Mouse (Mus musculus) liver, embryonic 14.5 days (tissue): ENCODE results near the gene Snw1.

Experiments used
- CTCF ChIP-seq: IDR thresholded peaks from 2 replicates; pipeline ENCODE4 v1.5.1; 2016; ENCODE audit warnings: antibody characterized with exemption, low read depth, control low read depth
- EP300 ChIP-seq: IDR thresholded peaks from 2 replicates; pipeline ENCODE4 v1.6.1; 2016; ENCODE audit warnings: antibody characterized with exemption, low read depth

DNA sequence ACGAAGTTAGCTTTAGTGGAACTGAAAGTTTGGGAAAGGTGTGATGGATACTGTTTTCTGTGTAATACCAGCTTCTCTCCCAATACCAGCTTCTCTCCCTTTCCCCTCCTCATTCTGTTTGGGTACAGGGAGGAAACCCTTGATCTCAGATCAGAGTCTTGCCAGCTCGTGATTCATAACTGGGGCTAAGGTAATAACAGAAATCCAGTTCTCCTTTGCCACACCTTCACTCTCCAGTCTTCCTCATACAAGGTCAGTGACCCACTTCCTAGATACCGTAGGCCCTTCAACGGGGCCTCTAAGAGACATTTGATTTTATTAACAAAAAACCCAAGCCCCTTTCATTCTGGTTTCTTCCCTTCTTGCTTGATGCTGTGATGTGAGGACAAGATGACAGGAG lies 66.9 kb downstream of the Snw1 start:
- TF ChIP-seq CTCF (no peak), EP300 (no peak)
